Mouse (Mus musculus): ENCODE measurements around the gene Cldn6. TPM values are rescaled to one million over a fixed set of nuclear protein-coding genes. Genes with fewer than 3 reads are reported as not detected.

Cldn6 gene
- polyA plus RNA-seq, 1 experiment from 2014 or later, result 4.5 TPM

GRCm38 (mm10) chr17:23695801-23696200 lies 16.8 kb downstream of the Cldn6 start:
- Histone ChIP-seq H3K27me3 (peaks cover 33% of the 10 kb centered on the region), H3K27ac (no peak overlapping the region), H3K4me3 (no peak overlapping the region), H3K36me3 (no peaks in the 10 kb centered on the region), H3K4me2 (no peak overlapping the region), H3K4me1 (replicated peaks) (peaks cover 9% of the 10 kb centered on the region), H3K9ac (no peak overlapping the region), H3K9me3 (replicated peaks) (no peaks in the 10 kb centered on the region)
- 20% methylated on average over 3 of the region's 3 CpGs for WGBS
- no peak for ATAC-seq (replicated peaks; ENCODE audit: insufficient number of reproducible peaks, insufficient read depth, low FRiP score, low read depth)

- H3K27me3 ChIP-seq, result peaks cover 49% of the 10 kb centered on the region
- peaks cover 9% of the 10 kb centered on the region for H3K4me1 ChIP-seq (replicated peaks)
- H3K4me2 ChIP-seq, result peak overlapping the region; percentile 99
- 0 out of 2 replicates have a peak, but pooled peaks have one; percentile 21 for ATAC-seq (replicated peaks; ENCODE audit: insufficient number of reproducible peaks, insufficient read depth, low FRiP score, low read depth)
- under 1% methylated on average over 100 of the region's 101 CpGs for WGBS
- H3K36me3 ChIP-seq, result no peaks in the 10 kb centered on the region
- H3K9ac ChIP-seq, result peak overlapping the region; percentile 60
- H3K4me3 ChIP-seq, result peak overlapping the region; percentile 64
- H3K9me3 ChIP-seq (replicated peaks), result no peaks in the 10 kb centered on the region
- H3K27ac ChIP-seq, result no peak overlapping the region
These were observed 20.4 kb downstream of the Cldn6 start for GRCm38 (mm10) chr17:23699131-23700077.

- H3K27ac ChIP-seq, result no peak overlapping the region
- peaks cover 49% of the 10 kb centered on the region for H3K27me3 ChIP-seq
- peak; percentile 95 for ATAC-seq (replicated peaks; ENCODE audit: insufficient number of reproducible peaks, insufficient read depth, low FRiP score, low read depth)
- H3K4me1 ChIP-seq (replicated peaks), result peaks cover 9% of the 10 kb centered on the region
- peak overlapping the region; percentile 99 for H3K4me2 ChIP-seq
- H3K9me3 ChIP-seq (replicated peaks), result no peaks in the 10 kb centered on the region
- WGBS, result under 1% methylated on average over 28 of the region's 28 CpGs
- H3K36me3 ChIP-seq, result no peaks in the 10 kb centered on the region
- H3K4me3 ChIP-seq, result peak overlapping the region; percentile 64
- peak overlapping the region; percentile 60 for H3K9ac ChIP-seq
These were observed 21.0 kb downstream of the Cldn6 start for GRCm38 (mm10) chr17:23700079-23700478.

- peaks cover 9% of the 10 kb centered on the region for H3K4me1 ChIP-seq (replicated peaks)
- no peak overlapping the region for H3K4me2 ChIP-seq
- no peak overlapping the region for H3K27ac ChIP-seq
- H3K27me3 ChIP-seq, result peaks cover 43% of the 10 kb centered on the region
- 72% methylated on average over 9 of the region's 9 CpGs for WGBS
- no peaks in the 10 kb centered on the region for H3K36me3 ChIP-seq
- no peak overlapping the region for H3K4me3 ChIP-seq
- no peak for ATAC-seq (replicated peaks; ENCODE audit: insufficient number of reproducible peaks, insufficient read depth, low FRiP score, low read depth)
- no peaks in the 10 kb centered on the region for H3K9me3 ChIP-seq (replicated peaks)
- H3K9ac ChIP-seq, result no peak overlapping the region
These were observed 24.3 kb downstream of the Cldn6 start for GRCm38 (mm10) chr17:23703301-23703700.

- H3K9me3 ChIP-seq (replicated peaks), result no peaks in the 10 kb centered on the region
- peaks cover 3% of the 10 kb centered on the region for H3K4me1 ChIP-seq (replicated peaks)
- H3K36me3 ChIP-seq, result no peaks in the 10 kb centered on the region
- H3K9ac ChIP-seq, result no peak overlapping the region
- no peak for ATAC-seq (replicated peaks; ENCODE audit: insufficient number of reproducible peaks, insufficient read depth, low FRiP score, low read depth)
- H3K27me3 ChIP-seq, result peaks cover 29% of the 10 kb centered on the region
- no peak overlapping the region for H3K4me2 ChIP-seq
- no peak overlapping the region for H3K4me3 ChIP-seq
- no peak overlapping the region for H3K27ac ChIP-seq
- 52% methylated on average over 7 of the region's 7 CpGs for WGBS
These were observed 25.7 kb downstream of the Cldn6 start for GRCm38 (mm10) chr17:23704741-23705140.

GRCm38 (mm10) chr17:23705525-23706104 lies 26.6 kb downstream of the Cldn6 start:
- H3K4me3 ChIP-seq, result no peak overlapping the region
- ATAC-seq (replicated peaks; ENCODE audit: insufficient number of reproducible peaks, insufficient read depth, low FRiP score, low read depth), result no peak
- H3K4me1 ChIP-seq (replicated peaks), result no peaks in the 10 kb centered on the region
- H3K4me2 ChIP-seq, result no peak overlapping the region
- WGBS, result 70% methylated on average over 7 of the region's 7 CpGs
- no peak overlapping the region for H3K27ac ChIP-seq
- H3K9ac ChIP-seq, result no peak overlapping the region
- H3K36me3 ChIP-seq, result no peaks in the 10 kb centered on the region
- H3K9me3 ChIP-seq (replicated peaks), result no peaks in the 10 kb centered on the region
- peaks cover 27% of the 10 kb centered on the region for H3K27me3 ChIP-seq

- H3K27ac ChIP-seq, result no peak overlapping the region
- no peaks in the 10 kb centered on the region for H3K36me3 ChIP-seq
- H3K9ac ChIP-seq, result no peak overlapping the region
- H3K4me3 ChIP-seq, result no peak overlapping the region
- H3K4me2 ChIP-seq, result no peak overlapping the region
- 0 out of 2 replicates have a peak, but pooled peaks have one; percentile 16 for ATAC-seq (replicated peaks; ENCODE audit: insufficient number of reproducible peaks, insufficient read depth, low FRiP score, low read depth)
- no peaks in the 10 kb centered on the region for H3K4me1 ChIP-seq (replicated peaks)
- H3K27me3 ChIP-seq, result peaks cover 21% of the 10 kb centered on the region
- H3K9me3 ChIP-seq (replicated peaks), result no peaks in the 10 kb centered on the region
- 2% methylated on average over 3 of the region's 3 CpGs for WGBS
These were observed 27.2 kb downstream of the Cldn6 start for GRCm38 (mm10) chr17:23706212-23706611.

- 58% methylated on average over 2 of the region's 2 CpGs for WGBS
- Histone ChIP-seq H3K27ac (no peak overlapping the region), H3K9me3 (replicated peaks) (no peaks in the 10 kb centered on the region), H3K27me3 (0 out of 2 replicates have a peak, but pooled peaks cover 3% of the 10 kb centered on the region), H3K4me2 (no peak overlapping the region), H3K4me3 (no peak overlapping the region), H3K9ac (no peak overlapping the region), H3K4me1 (replicated peaks) (no peaks in the 10 kb centered on the region), H3K36me3 (no peaks in the 10 kb centered on the region)
- no peak for ATAC-seq (replicated peaks; ENCODE audit: insufficient number of reproducible peaks, insufficient read depth, low FRiP score, low read depth)
These were observed 38.0 kb downstream of the Cldn6 start for GRCm38 (mm10) chr17:23717003-23717402.

GRCm38 (mm10) chr17:23719455-23719854 lies 40.4 kb downstream of the Cldn6 start:
- Histone ChIP-seq H3K9ac (no peak overlapping the region), H3K4me2 (no peak overlapping the region), H3K9me3 (replicated peaks) (no peaks in the 10 kb centered on the region), H3K4me1 (replicated peaks) (no peaks in the 10 kb centered on the region), H3K27ac (no peak overlapping the region), H3K4me3 (no peak overlapping the region), H3K36me3 (no peaks in the 10 kb centered on the region), H3K27me3 (0 out of 2 replicates have a peak, but pooled peaks cover 3% of the 10 kb centered on the region)
- ATAC-seq (replicated peaks; ENCODE audit: insufficient number of reproducible peaks, insufficient read depth, low FRiP score, low read depth), result no peak
- WGBS, result 22% methylated on average over 1 of the region's 1 CpGs

- no peak overlapping the region for H3K4me3 ChIP-seq
- H3K27me3 ChIP-seq, result 0 out of 2 replicates have a peak, but pooled peaks cover 3% of the 10 kb centered on the region
- peaks cover 8% of the 10 kb centered on the region for H3K4me1 ChIP-seq (replicated peaks)
- no peak for ATAC-seq (replicated peaks; ENCODE audit: insufficient number of reproducible peaks, insufficient read depth, low FRiP score, low read depth)
- no peak overlapping the region for H3K9ac ChIP-seq
- WGBS, result 80% methylated on average over 2 of the region's 2 CpGs
- H3K27ac ChIP-seq, result no peak overlapping the region
- no peaks in the 10 kb centered on the region for H3K9me3 ChIP-seq (replicated peaks)
- no peaks in the 10 kb centered on the region for H3K36me3 ChIP-seq
- no peak overlapping the region for H3K4me2 ChIP-seq
These were observed 42.8 kb downstream of the Cldn6 start for GRCm38 (mm10) chr17:23721886-23722285.

- Histone ChIP-seq H3K9me3 (replicated peaks) (no peaks in the 10 kb centered on the region), H3K27me3 (0 out of 2 replicates have a peak, but pooled peaks cover 3% of the 10 kb centered on the region), H3K4me3 (no peak within 1 kb of the TSS), H3K36me3 (no peaks in the 10 kb centered on the region), H3K4me1 (replicated peaks) (peaks cover 14% of the 10 kb centered on the region), H3K4me2 (no peak within 1 kb of the TSS), H3K27ac (no peak within 1 kb of the TSS), H3K9ac (no peak within 1 kb of the TSS)
- ATAC-seq (replicated peaks; ENCODE audit: insufficient number of reproducible peaks, insufficient read depth, low FRiP score, low read depth), result no peak
- WGBS, result 56% methylated on average over 7 of the region's 7 CpGs
These were observed 43.5 kb downstream of the Cldn6 start, which contains the start of gene 1520401A03Rik for GRCm38 (mm10) chr17:23722376-23723125. 1520401A03Rik (minus strand) TSS chr17:23722783.
